Mouse (Mus musculus): ENCODE results near the gene Ky.

DNA sequence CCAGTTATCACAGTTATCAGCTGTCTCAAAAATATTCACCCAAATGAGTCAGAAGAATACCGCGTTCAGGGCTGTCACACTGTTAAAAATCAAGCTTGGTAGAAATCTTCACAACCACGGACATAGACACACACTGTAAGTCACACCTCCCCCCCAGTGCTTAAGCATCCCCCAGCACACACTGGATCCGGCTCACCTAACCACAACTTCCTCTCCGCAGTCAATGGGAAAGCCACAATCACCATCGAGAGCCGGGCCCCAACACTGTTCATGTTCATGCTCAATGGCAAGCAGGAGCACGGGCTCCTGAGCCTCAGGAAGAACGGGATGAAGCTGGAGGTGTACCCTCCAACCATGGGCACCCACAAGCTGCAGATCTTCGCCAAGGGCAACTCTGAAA lies 36.1 kb downstream of the Ky start:
- TF ChIP-seq CTCF (IDR thresholded peaks at IDR 0.05) (no peak), EP300 (IDR thresholded peaks at IDR 0.05) (no peak)
